Mouse (Mus musculus): ENCODE data around the gene Oxld1.

GRCm38 (mm10) chr11:120492024-120492877 is 34.4 kb upstream of the Oxld1 start:
- TF ChIP-seq POLR2A (IDR thresholded peaks at IDR 0.05; ENCODE audit: borderline replicate concordance, extremely low read depth, low read depth, low read length), result peak; percentile 48; the same call in 1 of the 2 replicates
- peak; percentile 29; the same call in 1 of the 2 replicates for TF ChIP-seq CTCF (IDR thresholded peaks at IDR 0.05; ENCODE audit: insufficient read depth, low read length)
